ENCODE assay signal across 9 mouse cellular contexts in genomic region chr5:148180590-148181307, GRCm38 (mm10).
DNase-seq lines count a peak whose midpoint lies in the region; ATAC-seq and TF ChIP-seq lines count a peak whose summit lies in the region.
"Had no signal": no experiment of that assay in that cellular context is flagged by ENCODE, and none has a peak within 500 bp of the region (broad histone marks: within the 10 kb centered on the region; RNA-seq: fewer than 3 reads in every experiment).

No protein-coding gene starts in this region.

- H3K27ac ChIP-seq in liver, adult 2 months (replicated peaks; ENCODE audit: insufficient read depth, low read depth, low read length) = no peak overlapping the region
- H3K27ac ChIP-seq in forebrain, embryonic 14.5 days (ENCODE audit: low read depth, low read length) = no peak overlapping the region
- no peak overlapping the region for H3K27ac ChIP-seq in hindbrain, embryonic 16.5 days (ENCODE audit: low read depth, low read length)
- H3K27ac ChIP-seq in lung, embryonic 15.5 days = peak overlapping the region; percentile 33

- ATAC-seq in forebrain, embryonic 14.5 days = peak; percentile 29; the same call in 1 of the 2 replicates
- ATAC-seq in hindbrain, embryonic 16.5 days = peak; percentile 40
- peak; percentile 85 for ATAC-seq in lung, embryonic 15.5 days (ENCODE audit: borderline replicate concordance, extremely low read depth, low FRiP score, low TSS enrichment)

- intact Hi-C loops in left cerebral cortex, postnatal 4 days (cut with DNase I) = no loop called here

- no peaks in the 10 kb centered on the region for H3K27me3 ChIP-seq in liver, adult 2 months (ENCODE audit: control insufficient read depth, insufficient read depth, low read length)
- no peaks in the 10 kb centered on the region for H3K27me3 ChIP-seq in forebrain, embryonic 14.5 days (replicated peaks; ENCODE audit: control insufficient read depth, insufficient read depth, low read length)
- H3K27me3 ChIP-seq in hindbrain, embryonic 16.5 days (replicated peaks; ENCODE audit: control insufficient read depth, insufficient read depth, low read length) = no peaks in the 10 kb centered on the region
- H3K27me3 ChIP-seq in lung, embryonic 15.5 days = no peaks in the 10 kb centered on the region
- H3K27me3 ChIP-seq: megakaryocyte, embryonic 14.5 days had no signal

- WGBS in liver, adult 2 months = 15% methylated on average over 13 of the region's 13 CpGs
- whole genome bisulfite sequencing in forebrain, embryonic 14.5 days = 20% methylated on average over 13 of the region's 13 CpGs
- WGBS in hindbrain, embryonic 16.5 days = 14% methylated on average over 13 of the region's 13 CpGs
- 5% methylated on average over 13 of the region's 13 CpGs for WGBS in lung, embryonic 15.5 days

- peaks cover 10% of the 10 kb centered on the region; the same call in 1 of the 2 replicates for H3K9me3 ChIP-seq in forebrain, embryonic 14.5 days (replicated peaks; ENCODE audit: control insufficient read depth, low read length)
- 0 out of 2 replicates have a peak, but pooled peaks cover 2% of the 10 kb centered on the region for H3K9me3 ChIP-seq in hindbrain, embryonic 16.5 days (ENCODE audit: control insufficient read depth, low read length)
- no peaks in the 10 kb centered on the region for H3K9me3 ChIP-seq in lung, embryonic 15.5 days

- no peaks in the 10 kb centered on the region for H3K79me2 ChIP-seq in liver, adult 2 months (ENCODE audit: control insufficient read depth, insufficient read depth, low read length)

- DNase-seq in liver, adult 2 months (ENCODE audit: extremely low read depth, low read depth, low spot score) = no peak
- no peak for DNase-seq in liver
- peak; percentile 47 for DNase-seq in adrenal gland, postnatal 10 days
- DNase-seq in forebrain, embryonic 14.5 days (ENCODE audit: low spot score) = peak; percentile 24
- DNase-seq in retina, embryonic 14.5 days (ENCODE audit: low spot score) = peak; percentile 73
- no peak for DNase-seq in left cerebral cortex, postnatal 4 days

- H3K4me3 ChIP-seq in liver, adult 2 months (ENCODE audit: insufficient read depth, low read depth, low read length) = no peak overlapping the region
- H3K4me3 ChIP-seq in forebrain, embryonic 14.5 days (ENCODE audit: low read depth, low read length) = no peak overlapping the region
- no peak overlapping the region for H3K4me3 ChIP-seq in hindbrain, embryonic 16.5 days (ENCODE audit: low read length)
- no peak overlapping the region for H3K4me3 ChIP-seq in lung, embryonic 15.5 days
- H3K4me3 ChIP-seq: megakaryocyte, embryonic 14.5 days had no signal

- H3K36me3 ChIP-seq in liver, adult 2 months (ENCODE audit: control insufficient read depth, insufficient read depth, low read length) = no peaks in the 10 kb centered on the region
- H3K36me3 ChIP-seq in forebrain, embryonic 14.5 days (ENCODE audit: control insufficient read depth, insufficient read depth, low read length) = no peaks in the 10 kb centered on the region
- H3K36me3 ChIP-seq in hindbrain, embryonic 16.5 days (ENCODE audit: control insufficient read depth, insufficient read depth, low read length) = no peaks in the 10 kb centered on the region
- H3K36me3 ChIP-seq in lung, embryonic 15.5 days = no peaks in the 10 kb centered on the region

- peak; percentile 85 for TF ChIP-seq CTCF in liver, adult 2 months (IDR thresholded peaks at IDR 0.05; ENCODE audit: low read depth, low read length)

- H3K4me1 ChIP-seq in liver, adult 2 months (ENCODE audit: control insufficient read depth, insufficient read depth, low read length) = no peaks in the 10 kb centered on the region
- H3K4me1 ChIP-seq in forebrain, embryonic 14.5 days (ENCODE audit: control insufficient read depth, insufficient read depth, low read length) = no peaks in the 10 kb centered on the region
- peaks cover 3% of the 10 kb centered on the region for H3K4me1 ChIP-seq in hindbrain, embryonic 16.5 days (ENCODE audit: control insufficient read depth, insufficient read depth, low read depth, low read length)
- H3K4me1 ChIP-seq in lung, embryonic 15.5 days = peaks cover 23% of the 10 kb centered on the region
- H3K4me1 ChIP-seq: megakaryocyte, embryonic 14.5 days had no signal

- no peak overlapping the region for H3K4me2 ChIP-seq in forebrain, embryonic 14.5 days (ENCODE audit: low read length)
- no peak overlapping the region for H3K4me2 ChIP-seq in hindbrain, embryonic 16.5 days (ENCODE audit: low read length)
- 0 out of 2 replicates have a peak overlapping the region, but pooled peaks have one; percentile 8 for H3K4me2 ChIP-seq in lung, embryonic 15.5 days

- no peak overlapping the region for H3K9ac ChIP-seq in liver, adult 2 months (ENCODE audit: low read depth, low read length)
- H3K9ac ChIP-seq in forebrain, embryonic 14.5 days (ENCODE audit: low read length) = no peak overlapping the region
- H3K9ac ChIP-seq in hindbrain, embryonic 16.5 days (ENCODE audit: low read depth, low read length) = no peak overlapping the region
- no peak overlapping the region for H3K9ac ChIP-seq in lung, embryonic 15.5 days

- TF ChIP-seq POLR2A in liver, adult 2 months (IDR thresholded peaks at IDR 0.05; ENCODE audit: extremely low read depth, insufficient read depth, low read length) = no peak

Comparison
In these comparisons a context has a peak if more than half of its experiments do, and no peak if none do; other contexts are left out.
1. DNase-seq: peak in adrenal gland, postnatal 10 days (single experiment), forebrain, embryonic 14.5 days (single experiment) and retina, embryonic 14.5 days (single experiment); none in liver, adult 2 months (single experiment), liver (single experiment) and left cerebral cortex, postnatal 4 days (single experiment).
2. ATAC-seq: peak in every context shown above with its lines; median percentile 85 in lung, embryonic 15.5 days; 40 in hindbrain, embryonic 16.5 days; 29 in forebrain, embryonic 14.5 days.